Mouse (Mus musculus) myocyte (in vitro differentiated cells): ENCODE data around the gene Rrnad1. TPM values are rescaled to one million over a fixed set of nuclear protein-coding genes. Genes with fewer than 3 reads are reported as not detected.
"Not testable (repeated sequence)": the region's sequence is repeated elsewhere in the genome, so short reads cannot be mapped to it uniquely, and the experiment has no call there.

ENCODE experiments used
- H3K27me3 ChIP-seq: one replicate; pipeline ENCODE4 v1.6.1; 2011; ENCODE audit not compliant: control insufficient read depth, insufficient read depth, insufficient read length
- H3K36me3 ChIP-seq: one replicate; pipeline ENCODE4 v1.6.1; 2011; ENCODE audit not compliant: control insufficient read depth, insufficient read depth
- H3K4me2 ChIP-seq: one replicate; pipeline ENCODE4 v1.6.1; 2011; ENCODE audit warnings: low read depth, control low read depth
- H3K4me3 ChIP-seq: one replicate; pipeline ENCODE4 v1.5.1; 2011; ENCODE audit warnings: mild to moderate bottlenecking, control low read depth, moderate library complexity
- H3K79me2 ChIP-seq: one replicate; pipeline ENCODE4 v1.6.1; 2011; ENCODE audit not compliant: control insufficient read depth, insufficient read depth
- H3ac ChIP-seq: one replicate; pipeline ENCODE4 v1.6.1; 2011; ENCODE audit not compliant: control insufficient read depth, insufficient read length
- CEBPB ChIP-seq: IDR thresholded peaks from 2 replicates; pipeline ENCODE4 v1.6.1; 2011; ENCODE audit warnings: mild to moderate bottlenecking, moderate library complexity; ENCODE audit not compliant: poor library complexity, insufficient read depth, severe bottlenecking
- E2F4 ChIP-seq: IDR thresholded peaks from one replicate; pipeline ENCODE4 v1.6.1; 2011; ENCODE audit warnings: mild to moderate bottlenecking, control low read depth, moderate library complexity; ENCODE audit not compliant: insufficient read depth
- MAX ChIP-seq: IDR thresholded peaks from one replicate; pipeline ENCODE4 v1.6.1; 2011; ENCODE audit warnings: low read depth, mild to moderate bottlenecking, control low read depth
- MYOD1 ChIP-seq, 3 experiments: IDR thresholded peaks; one replicate each; pipeline ENCODE4 v1.6.1; 2011; ENCODE audit warnings: control low read depth in 2 of 3, low read depth in 2 of 3, mild to moderate bottlenecking in 2 of 3, moderate library complexity in 1 of 3; ENCODE audit not compliant: insufficient read length in 2 of 3, control insufficient read depth in 1 of 3
- MYOG ChIP-seq, 3 experiments: IDR thresholded peaks; one replicate each; pipeline ENCODE4 v1.6.1; 2011; ENCODE audit warnings: control low read depth in 2 of 3, low read depth in 2 of 3, mild to moderate bottlenecking in 2 of 3; ENCODE audit not compliant: insufficient read length in 2 of 3, control insufficient read depth in 1 of 3, insufficient read depth in 1 of 3
- POLR2A ChIP-seq: IDR thresholded peaks from one replicate; pipeline ENCODE4 v1.6.1; 2011; ENCODE audit warnings: low read depth, mild to moderate bottlenecking, control low read depth, moderate library complexity; ENCODE audit not compliant: insufficient read length
- POLR2AphosphoS2 ChIP-seq: IDR thresholded peaks from one replicate; pipeline ENCODE4 v1.6.1; 2011; ENCODE audit warnings: low read depth, control low read depth; ENCODE audit not compliant: insufficient read length
- REST ChIP-seq: IDR thresholded peaks from one replicate; pipeline ENCODE4 v1.6.1; 2011; ENCODE audit warnings: mild to moderate bottlenecking, control low read depth, moderate library complexity; ENCODE audit not compliant: insufficient read depth, insufficient read length
- SRF ChIP-seq: IDR thresholded peaks from one replicate; pipeline ENCODE4 v1.6.1; 2011; ENCODE audit warnings: low read depth; ENCODE audit not compliant: control insufficient read depth, insufficient read length
- TCF12 ChIP-seq: IDR thresholded peaks from one replicate; pipeline ENCODE4 v1.6.1; 2011; ENCODE audit warnings: mild to moderate bottlenecking, control low read depth; ENCODE audit not compliant: poor library complexity, insufficient read depth, severe bottlenecking
- TCF3 ChIP-seq: IDR thresholded peaks from one replicate; pipeline ENCODE4 v1.6.1; 2011; ENCODE audit warnings: low read depth, control low read depth; ENCODE audit not compliant: insufficient read length
- USF1 ChIP-seq: IDR thresholded peaks from one replicate; pipeline ENCODE4 v1.6.1; 2011; ENCODE audit warnings: low read depth, mild to moderate bottlenecking, control low read depth, moderate library complexity
- polyA plus RNA-seq: library from polyadenylated mRNA; unstranded; fragments of >200 nt; fragmentation: generic; extraction: Trizol; gene quantifications from one replicate; pipeline ENCODE4 v1.2.1, GENCODE M21; 2012; ENCODE audit warnings: missing spikeins

The Rrnad1 gene
- polyA plus RNA-seq, 1 experiment, result 7.0 TPM

GRCm38 (mm10) chr3:87899776-87900175 is 30.7 kb downstream of the Rrnad1 start:
- TF ChIP-seq E2F4, result no peak
- no peak for TF ChIP-seq MYOG (IDR thresholded peaks at IDR 0.05; ENCODE audit: control insufficient read depth in 1 of 3, insufficient read depth in 1 of 3, insufficient read length in 2 of 3, low read depth in 2 of 3)
- no peak for TF ChIP-seq TCF12
- TF ChIP-seq POLR2A, result no peak
- TF ChIP-seq USF1, result no peak
- no peak for TF ChIP-seq SRF
- TF ChIP-seq POLR2AphosphoS2, result no peak
- TF ChIP-seq REST, result no peak
- TF ChIP-seq TCF3, result no peak
- TF ChIP-seq MAX, result no peak
- TF ChIP-seq CEBPB, result no peak
- TF ChIP-seq MYOD1 (IDR thresholded peaks at IDR 0.05; ENCODE audit: control insufficient read depth in 1 of 3, insufficient read length in 2 of 3, low read depth in 2 of 3), result no peak
- H3K36me3 ChIP-seq, result no peaks in the 10 kb centered on the region
- no peaks in the 10 kb centered on the region for H3K79me2 ChIP-seq
- no peak overlapping the region for H3K4me2 ChIP-seq
- no peak overlapping the region for H3K4me3 ChIP-seq
- H3K27me3 ChIP-seq, result no peaks in the 10 kb centered on the region
- H3ac ChIP-seq, result no peak overlapping the region

- H3K4me3 ChIP-seq, result no peak overlapping the region
- H3ac ChIP-seq, result no peak overlapping the region
- H3K4me2 ChIP-seq, result no peak overlapping the region
- TF ChIP-seq MYOD1 (IDR thresholded peaks at IDR 0.05; ENCODE audit: control insufficient read depth in 1 of 3, insufficient read length in 2 of 3, low read depth in 2 of 3) (no peak), CEBPB (no peak)
- H3K79me2 ChIP-seq, result no peaks in the 10 kb centered on the region
- no peaks in the 10 kb centered on the region for H3K27me3 ChIP-seq
- no peaks in the 10 kb centered on the region for H3K36me3 ChIP-seq
These were observed 31.3 kb downstream of the Rrnad1 start for GRCm38 (mm10) chr3:87899266-87899665.

GRCm38 (mm10) chr3:87893367-87893905 is 37.1 kb downstream of the Rrnad1 start:
- Histone ChIP-seq H3K79me2 (no peaks in the 10 kb centered on the region), H3ac (no peak overlapping the region), H3K36me3 (no peaks in the 10 kb centered on the region), H3K4me3 (no peak overlapping the region), H3K27me3 (no peaks in the 10 kb centered on the region), H3K4me2 (no peak overlapping the region)
- no peak for TF ChIP-seq MYOG (IDR thresholded peaks at IDR 0.05; ENCODE audit: control insufficient read depth in 1 of 3, insufficient read depth in 1 of 3, insufficient read length in 2 of 3, low read depth in 2 of 3)
- TF ChIP-seq REST, result no peak
- no peak for TF ChIP-seq MAX
- TF ChIP-seq CEBPB, result no peak
- TF ChIP-seq MYOD1 (IDR thresholded peaks at IDR 0.05; ENCODE audit: control insufficient read depth in 1 of 3, insufficient read length in 2 of 3, low read depth in 2 of 3), result no peak
- no peak for TF ChIP-seq TCF12
- TF ChIP-seq TCF3, result no peak
- no peak for TF ChIP-seq USF1
- TF ChIP-seq SRF, result no peak
- no peak for TF ChIP-seq E2F4
- no peak for TF ChIP-seq POLR2A

GRCm38 (mm10) chr3:87891481-87891880 is 39.0 kb downstream of the Rrnad1 start:
- no peak overlapping the region for H3K4me2 ChIP-seq
- no peaks in the 10 kb centered on the region for H3K79me2 ChIP-seq
- no peak for TF ChIP-seq E2F4
- TF ChIP-seq REST, result no peak
- no peak for TF ChIP-seq POLR2A
- TF ChIP-seq MAX, result no peak
- no peak for TF ChIP-seq USF1
- TF ChIP-seq CEBPB, result no peak
- TF ChIP-seq SRF, result no peak
- TF ChIP-seq TCF12, result no peak
- TF ChIP-seq MYOG (IDR thresholded peaks at IDR 0.05; ENCODE audit: control insufficient read depth in 1 of 3, insufficient read depth in 1 of 3, insufficient read length in 2 of 3, low read depth in 2 of 3), result no peak
- no peak for TF ChIP-seq POLR2AphosphoS2
- TF ChIP-seq TCF3, result no peak
- TF ChIP-seq MYOD1 (IDR thresholded peaks at IDR 0.05; ENCODE audit: control insufficient read depth in 1 of 3, insufficient read length in 2 of 3, low read depth in 2 of 3), result no peak
- H3K4me3 ChIP-seq, result no peak overlapping the region
- H3ac ChIP-seq, result no peak overlapping the region
- no peaks in the 10 kb centered on the region for H3K36me3 ChIP-seq
- no peaks in the 10 kb centered on the region for H3K27me3 ChIP-seq

GRCm38 (mm10) chr3:87887400-87887799 is 43.1 kb downstream of the Rrnad1 start:
- not testable (repeated sequence) for H3K4me2 ChIP-seq, H3K27me3 ChIP-seq, H3K4me3 ChIP-seq, H3ac ChIP-seq, H3K36me3 ChIP-seq
- peaks cover 25% of the 10 kb centered on the region for H3K79me2 ChIP-seq

GRCm38 (mm10) chr3:87886416-87886815 is 44.1 kb downstream of the Rrnad1 start:
- peak overlapping the region; percentile 95 for H3K4me3 ChIP-seq
- H3K4me2 ChIP-seq, result peak overlapping the region; percentile 73
- no peaks in the 10 kb centered on the region for H3K36me3 ChIP-seq
- H3K27me3 ChIP-seq, result no peaks in the 10 kb centered on the region
- TF ChIP-seq TCF12, result no peak
- no peak for TF ChIP-seq MAX
- no peak for TF ChIP-seq MYOD1 (IDR thresholded peaks at IDR 0.05; ENCODE audit: control insufficient read depth in 1 of 3, insufficient read length in 2 of 3, low read depth in 2 of 3)
- no peak for TF ChIP-seq TCF3
- TF ChIP-seq E2F4, result no peak
- TF ChIP-seq MYOG (IDR thresholded peaks at IDR 0.05; ENCODE audit: control insufficient read depth in 1 of 3, insufficient read depth in 1 of 3, insufficient read length in 2 of 3, low read depth in 2 of 3), result no peak
- TF ChIP-seq USF1, result no peak
- no peak for TF ChIP-seq SRF
- no peak for TF ChIP-seq POLR2AphosphoS2
- no peak for TF ChIP-seq CEBPB
- no peak for TF ChIP-seq REST
- no peak for TF ChIP-seq POLR2A
- H3K79me2 ChIP-seq, result peaks cover 34% of the 10 kb centered on the region
- H3ac ChIP-seq, result no peak overlapping the region
